Mouse (Mus musculus) gastrocnemius, postnatal 4 days (tissue): ENCODE results near the gene Recql. TPM values are rescaled to one million over a fixed set of nuclear protein-coding genes. Genes with fewer than 3 reads are reported as not detected.
"Not testable (repeated sequence)": the region's sequence is repeated elsewhere in the genome, so short reads cannot be mapped to it uniquely, and the experiment has no call there.

Source experiments
- DNase-seq, 2 experiments: peaks; one replicate each; pipeline ENCODE4 v3.0.0; 2021 to 2022; ENCODE audit warnings: low spot score in 2 of 2, mixed read lengths in 2 of 2
- total RNA-seq, 2 experiments: library from RNA; stranded (reverse); gene quantifications; 2 replicates each; pipeline ENCODE4 v1.2.3; 2021

Gene Recql
- total RNA-seq, 2 experiments from 2014 or later, result 10.7 to 14.3 TPM

- DNase-seq, result no peak
Observed at GRCm38 (mm10) chr6:142366473-142367018, 20.3 kb downstream of the Recql start.

GRCm38 (mm10) chr6:142365742-142366472, 21.0 kb downstream of the Recql start:
- DNase-seq, result no peak

- DNase-seq, result no peak
Observed at GRCm38 (mm10) chr6:142363019-142363576, 23.8 kb downstream of the Recql start.

- DNase-seq, result no peak
Observed at GRCm38 (mm10) chr6:142362036-142362435, 24.9 kb downstream of the Recql start.

GRCm38 (mm10) chr6:142357106-142357505, 29.8 kb downstream of the Recql start:
- no peak for DNase-seq

GRCm38 (mm10) chr6:142352099-142352498, 34.8 kb downstream of the Recql start:
- DNase-seq, result not testable (repeated sequence)

DNA sequence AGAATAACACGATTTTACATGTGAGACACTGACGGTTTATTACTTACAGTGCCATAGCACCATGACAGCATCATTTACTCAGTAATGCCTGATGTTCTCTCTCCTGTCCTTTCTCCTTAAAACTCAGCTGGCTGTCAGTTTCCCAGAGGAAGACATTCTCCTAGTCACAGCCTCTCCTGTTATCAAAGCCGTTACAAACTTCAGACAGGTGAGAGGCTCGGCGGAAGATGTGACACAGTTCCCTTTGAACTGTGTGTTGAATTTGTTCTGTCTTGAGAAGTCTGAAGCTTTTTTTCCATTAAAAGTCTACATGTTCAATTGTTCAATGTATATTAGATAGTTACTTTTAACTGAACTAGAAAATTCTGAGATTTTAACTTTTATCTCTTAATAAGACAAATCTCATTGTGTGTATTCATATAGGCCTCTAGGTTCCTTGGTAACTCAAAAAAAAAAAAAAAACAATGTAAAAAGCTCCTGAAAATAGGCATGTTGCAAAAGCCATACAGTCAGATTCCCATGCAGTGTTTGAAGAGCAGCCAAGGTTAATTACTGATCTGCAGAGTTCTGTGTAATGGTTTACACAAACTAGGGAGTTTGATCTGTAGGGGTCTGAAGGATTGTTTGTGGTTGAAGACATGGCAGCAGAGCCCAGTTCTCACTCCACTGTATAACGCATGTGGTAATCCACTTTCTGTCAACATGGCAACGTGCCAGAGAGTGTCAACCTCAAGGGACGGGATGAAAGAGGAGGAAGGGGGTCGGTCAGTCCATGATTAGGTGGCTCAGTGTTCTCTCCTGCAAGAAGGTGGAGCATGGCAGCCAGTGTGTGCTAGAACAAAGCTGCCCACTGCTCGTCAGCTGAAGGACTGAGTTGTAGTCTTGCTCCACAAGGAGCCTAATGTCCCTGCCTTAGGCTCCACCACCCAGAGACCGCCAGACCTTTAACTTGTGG, 39.2 kb downstream of the Recql start:
- DNase-seq, result no peak

GRCm38 (mm10) chr6:142346181-142347110, 40.4 kb downstream of the Recql start:
- DNase-seq, result no peak

DNA sequence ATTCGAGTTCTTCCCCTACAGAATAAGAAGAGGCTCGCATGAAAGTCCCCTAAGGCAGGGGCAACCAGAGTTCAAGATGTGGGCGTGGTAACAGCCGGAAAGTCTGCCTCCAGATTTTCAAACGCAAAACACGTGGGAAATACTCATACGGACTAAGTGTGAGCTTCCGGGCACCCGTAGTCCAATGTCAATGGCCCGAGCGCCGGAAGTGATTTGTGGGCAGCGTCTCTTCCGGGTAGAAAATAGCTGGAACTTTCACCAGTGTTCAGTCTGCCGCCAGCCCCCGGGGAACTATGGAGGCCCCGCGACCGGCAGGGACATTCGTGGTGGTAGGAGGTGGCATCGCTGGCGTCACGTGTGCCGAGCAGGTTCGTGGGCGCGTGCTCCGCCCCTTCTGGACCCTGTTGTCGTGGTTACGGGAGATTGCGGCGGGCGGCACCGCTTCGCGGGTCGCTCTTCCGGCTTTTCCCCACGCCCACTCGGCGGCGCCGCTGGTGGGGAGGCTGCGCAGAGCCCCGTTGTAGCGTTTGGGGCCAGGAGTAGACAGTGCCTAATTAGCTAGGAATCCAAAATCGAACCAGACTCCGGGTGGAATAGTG, 41.3 kb downstream of the Recql start, which contains the start of gene Pyroxd1:
Pyroxd1 (plus strand) TSS at position 215 of the 599 bp plus-strand sequence.
- peak; percentile 55 to 84 for DNase-seq

- DNase-seq, result peak in 1 of 2 experiments; percentile 21
Observed at GRCm38 (mm10) chr6:142343561-142343960, 43.3 kb downstream of the Recql start.

- no peak for DNase-seq
Observed at GRCm38 (mm10) chr6:142339576-142339975, 47.3 kb downstream of the Recql start.

DNA sequence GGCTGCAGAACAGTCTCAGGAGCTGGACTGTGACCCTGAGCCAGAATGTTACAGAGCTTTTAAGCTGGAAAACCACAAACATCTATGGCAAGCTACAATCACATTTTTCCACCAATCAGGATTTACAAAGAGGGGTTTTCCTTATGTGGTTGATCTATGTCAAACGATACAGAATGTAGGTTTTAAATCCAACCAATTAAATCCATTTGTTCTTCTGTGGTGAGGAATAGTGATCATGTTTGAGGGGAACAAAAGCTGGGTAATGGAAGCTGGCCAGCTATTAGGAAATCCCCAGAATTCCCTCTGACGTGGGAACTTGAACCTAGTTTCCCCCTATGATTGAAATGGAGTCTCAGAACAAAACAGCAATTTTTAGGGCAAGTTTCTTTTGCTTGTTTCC, 47.9 kb downstream of the Recql start:
- DNase-seq, result no peak

- DNase-seq, result no peak
Observed at GRCm38 (mm10) chr6:142329201-142329600, 57.7 kb downstream of the Recql start.

DNA sequence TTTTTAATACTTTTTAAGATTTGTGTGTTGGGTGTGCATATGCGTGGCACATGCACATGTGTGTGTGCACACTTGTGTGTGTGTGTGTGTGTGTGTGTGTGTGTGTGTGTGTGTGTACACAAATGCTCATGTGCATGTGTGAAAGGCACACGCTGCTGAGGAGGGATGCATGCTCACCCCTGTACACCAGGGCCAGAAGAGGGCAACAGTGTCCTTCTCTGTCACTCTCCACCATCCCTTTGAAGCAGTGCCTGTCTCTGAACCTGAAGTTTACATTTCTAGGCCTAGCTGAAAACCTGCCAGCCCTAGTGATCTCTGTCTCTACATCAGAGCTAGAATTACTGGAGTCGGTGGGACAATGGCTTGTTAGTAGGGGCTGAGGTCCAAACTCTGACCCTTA, 60.3 kb downstream of the Recql start:
- DNase-seq, result no peak

GRCm38 (mm10) chr6:142322881-142323280, 64.0 kb downstream of the Recql start, which contains the start of gene Slco1a5:
Gene Slco1a5 (minus strand): TSS chr6:142322981.
- DNase-seq, result no peak

DNA sequence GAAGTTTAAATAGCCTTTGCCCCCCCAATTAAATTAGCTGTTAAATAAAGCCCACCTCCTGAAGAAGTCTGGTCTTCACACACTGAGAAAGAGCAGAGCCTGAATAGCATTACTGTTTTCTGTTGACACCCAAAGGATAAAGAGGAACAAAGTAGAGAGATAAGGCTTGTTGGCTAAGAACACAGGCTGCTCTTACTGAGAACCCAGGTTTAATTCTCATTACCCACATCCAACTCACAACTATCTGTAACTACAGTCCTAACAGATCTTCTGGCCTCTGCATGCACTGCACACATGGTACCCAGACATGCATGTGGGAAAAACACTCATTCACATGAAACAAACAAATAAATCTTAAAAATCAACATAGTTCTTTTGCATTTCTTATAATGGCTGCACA, 69.8 kb downstream of the Recql start:
- no peak for DNase-seq

DNA sequence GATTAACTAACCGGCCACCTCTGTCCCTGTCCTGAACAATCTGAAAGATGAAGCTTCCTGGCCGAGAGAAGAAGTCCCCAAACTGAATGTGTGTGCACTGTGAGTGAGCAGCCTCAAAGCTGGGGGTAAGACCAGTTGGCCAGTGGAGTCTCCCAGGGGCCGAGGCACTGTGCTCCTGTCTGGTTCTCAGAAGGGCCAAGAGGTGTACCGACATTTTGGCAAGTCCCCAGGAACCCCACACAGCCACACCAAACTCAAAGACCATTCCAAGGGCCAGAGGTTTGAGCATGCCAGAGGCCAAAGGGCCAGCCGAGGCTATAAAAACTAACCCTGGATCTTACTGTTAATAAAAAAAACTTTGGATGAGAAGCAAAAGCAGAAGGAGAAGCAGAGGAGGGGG, 72.6 kb downstream of the Recql start:
- DNase-seq, result no peak

GRCm38 (mm10) chr6:142305076-142305475, 81.8 kb downstream of the Recql start:
- DNase-seq, result no peak
